Mouse (Mus musculus) kidney, adult 11 months (tissue): ENCODE data around the gene Hmgcs2.

Experiments
- DNase-seq: peaks from one replicate; pipeline ENCODE4 v3.0.0; 2022

Gene Hmgcs2

DNA sequence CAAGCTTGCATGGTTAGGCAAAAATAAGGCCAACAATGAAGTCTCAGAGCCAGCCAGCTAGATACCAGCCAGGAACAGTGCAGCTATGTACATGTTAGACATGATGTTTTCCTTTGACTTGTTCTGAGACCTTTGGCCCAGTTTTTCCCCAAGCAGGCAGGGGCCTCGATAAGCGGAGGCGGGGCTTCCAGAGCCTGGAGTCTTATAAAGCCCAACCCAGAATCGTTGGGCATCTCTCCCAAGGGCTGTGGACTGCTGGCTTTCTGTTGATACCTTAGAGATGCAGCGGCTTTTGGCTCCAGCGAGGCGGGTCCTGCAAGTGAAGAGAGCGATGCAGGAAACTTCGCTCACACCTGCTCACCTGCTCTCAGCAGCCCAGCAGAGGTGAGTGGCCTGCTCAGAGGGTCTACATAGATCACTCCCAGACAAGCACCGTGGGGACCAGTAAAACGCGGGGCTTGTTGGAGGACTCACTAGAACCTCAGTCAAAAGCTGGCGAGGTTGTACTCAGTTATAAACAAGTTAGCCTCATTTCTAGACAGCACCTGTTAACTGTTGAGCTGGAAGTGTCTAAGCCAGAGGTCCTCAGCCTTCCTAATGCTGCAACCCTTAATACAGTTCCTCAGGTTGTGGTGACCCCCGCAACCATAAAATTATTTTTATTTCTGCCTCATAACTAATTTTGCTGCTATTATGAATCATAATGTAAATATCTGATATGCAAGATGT, at the start of gene Hmgcs2:
TSS of gene Hmgcs2 (plus strand) at position 232 of the 729 bp plus-strand sequence.
- DNase-seq, result peak; percentile 53

DNA sequence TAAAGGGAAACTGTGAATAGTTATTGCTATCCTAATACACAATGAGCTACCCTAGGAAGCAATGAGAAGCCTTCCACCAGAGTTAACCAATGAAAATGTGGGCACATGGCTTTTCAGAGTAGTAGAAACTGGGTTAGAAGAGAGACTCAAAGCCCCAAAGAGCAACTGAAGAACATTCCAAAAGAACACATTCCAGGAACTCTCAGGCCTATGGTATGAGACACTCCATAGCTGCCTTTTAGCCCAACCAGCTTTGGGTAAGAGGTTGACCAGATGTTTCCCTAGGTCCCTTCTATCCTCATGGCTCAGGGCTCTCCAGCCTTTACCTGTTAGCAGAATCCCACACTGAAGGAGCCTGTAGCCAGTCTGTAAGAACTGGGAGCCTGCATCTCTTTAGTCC, 46.7 kb upstream of the Hmgcs2 start:
- no peak for DNase-seq

DNA sequence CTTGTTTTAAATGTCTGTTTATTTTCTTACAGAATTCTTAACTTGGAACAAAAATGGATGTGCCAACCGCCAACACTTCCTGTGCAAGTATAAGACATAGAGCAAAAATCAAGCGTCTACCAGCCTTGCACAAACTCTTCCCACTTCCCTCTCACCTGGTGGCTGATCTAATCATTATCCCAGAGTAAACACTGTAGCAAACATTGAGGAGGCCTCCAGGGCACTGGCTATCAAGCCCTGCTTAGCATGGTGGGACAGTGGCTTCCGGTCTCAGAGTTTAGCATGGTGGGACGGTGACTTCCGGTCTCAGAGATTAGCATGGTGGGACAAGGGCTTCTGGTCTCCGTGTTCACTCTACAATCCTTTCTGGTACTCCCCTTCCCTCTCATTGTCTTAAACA, 44.0 kb upstream of the Hmgcs2 start:
- DNase-seq, result no peak

DNA sequence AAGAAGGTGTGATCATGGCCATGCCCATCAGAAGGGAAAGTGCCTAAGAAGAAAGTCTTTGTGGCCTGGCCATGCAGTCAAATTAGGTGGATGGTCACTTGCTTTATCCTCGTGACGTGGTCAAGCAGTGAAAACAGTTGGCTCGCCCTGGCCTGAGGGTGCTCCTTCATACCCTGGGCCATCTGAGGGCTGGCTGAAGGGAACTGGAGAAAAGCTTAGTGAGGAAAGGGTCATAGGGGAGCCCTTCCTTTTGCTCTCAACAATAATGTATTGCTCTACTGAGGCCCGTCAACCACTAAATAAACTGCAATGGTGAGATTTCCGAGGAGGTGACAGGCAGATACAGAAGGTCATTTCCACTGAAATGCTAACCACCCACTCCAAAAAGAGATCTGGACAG, 43.0 kb upstream of the Hmgcs2 start:
- DNase-seq, result no peak

DNA sequence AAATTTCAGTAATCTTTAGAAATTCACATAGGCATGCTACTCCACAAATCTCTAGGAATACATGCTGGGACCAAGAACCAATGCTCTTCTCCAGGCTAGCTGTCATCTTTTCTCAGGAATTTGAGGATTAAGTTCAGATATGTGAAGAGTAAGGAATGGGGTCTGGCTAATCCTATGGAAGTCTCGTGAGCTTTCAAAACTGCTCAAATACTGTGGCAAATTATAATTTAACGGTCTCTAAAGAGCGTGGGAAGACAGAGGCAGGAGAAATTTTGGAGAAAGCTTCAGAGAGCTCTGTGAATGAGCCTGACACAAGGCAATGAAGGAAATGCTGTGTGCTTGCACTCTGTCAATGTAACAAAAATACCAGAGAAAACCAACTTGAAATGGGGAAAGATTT, 42.1 kb upstream of the Hmgcs2 start:
- no peak for DNase-seq

DNA sequence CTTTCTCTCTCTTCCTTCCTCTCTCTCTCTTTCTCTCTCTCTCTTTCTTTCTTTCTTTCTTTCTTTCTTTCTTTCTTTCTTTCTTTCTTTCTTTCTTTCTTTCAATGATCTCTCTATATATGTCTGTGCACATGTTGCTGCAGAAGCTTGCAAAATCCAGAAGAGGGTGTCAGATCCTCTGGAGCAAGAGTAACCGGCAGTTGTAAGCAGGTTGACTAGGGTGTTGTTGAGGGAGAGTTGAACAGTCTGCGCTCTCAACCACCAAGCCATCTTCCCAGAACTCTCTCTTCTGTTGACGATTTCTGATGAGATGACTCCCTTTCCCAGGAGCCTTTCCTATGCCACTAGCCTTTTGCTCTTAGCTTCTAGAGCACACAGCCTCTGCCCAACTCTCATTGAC, 38.2 kb upstream of the Hmgcs2 start:
- no peak for DNase-seq

DNA sequence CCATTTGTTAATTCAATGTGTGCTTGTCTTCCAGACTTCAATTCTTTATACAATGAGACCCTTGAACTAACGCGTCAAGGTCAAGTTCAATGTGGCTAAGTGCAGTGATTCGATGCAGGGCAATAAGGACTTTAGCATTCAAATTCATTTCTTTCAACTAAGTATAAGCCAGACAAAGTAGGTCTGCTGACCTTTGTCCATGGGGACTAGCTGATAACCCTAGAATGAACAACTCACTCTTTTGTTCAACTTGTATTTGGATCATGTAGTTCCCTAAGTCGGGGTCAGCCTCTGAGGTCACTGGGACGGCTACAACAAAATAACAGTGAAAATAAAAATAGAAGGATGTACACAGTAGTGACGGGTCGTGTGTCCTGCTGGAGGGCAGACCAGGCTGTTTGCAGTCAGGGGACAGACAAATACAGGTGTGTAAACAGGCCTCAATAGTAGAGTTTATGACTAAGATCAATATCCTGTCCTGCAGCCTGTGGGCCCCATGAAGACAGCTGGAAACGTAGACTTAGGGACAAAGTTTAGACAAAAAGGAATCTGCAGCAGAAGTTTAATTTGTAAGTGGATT, 37.7 kb upstream of the Hmgcs2 start:
- no peak for DNase-seq

DNA sequence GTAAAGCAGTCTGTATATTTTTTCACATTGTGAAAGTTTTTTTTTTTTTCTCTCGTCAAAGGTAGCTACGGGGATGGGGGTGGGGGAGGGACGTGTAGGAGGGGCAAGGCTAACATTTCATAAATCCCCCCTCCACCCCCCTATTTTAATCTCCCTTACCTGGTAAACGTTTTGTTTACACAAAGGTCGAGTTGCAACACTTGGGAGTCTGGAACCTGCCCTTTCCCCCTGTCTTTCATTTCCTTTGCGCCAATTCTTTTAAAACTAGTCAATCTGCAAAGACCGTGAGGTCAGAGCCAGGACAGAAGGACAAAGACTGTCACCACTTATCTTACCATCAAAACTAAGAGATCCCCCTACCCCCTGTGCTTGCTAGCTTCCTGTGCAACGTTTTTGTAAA, 34.3 kb upstream of the Hmgcs2 start:
- no peak for DNase-seq

DNA sequence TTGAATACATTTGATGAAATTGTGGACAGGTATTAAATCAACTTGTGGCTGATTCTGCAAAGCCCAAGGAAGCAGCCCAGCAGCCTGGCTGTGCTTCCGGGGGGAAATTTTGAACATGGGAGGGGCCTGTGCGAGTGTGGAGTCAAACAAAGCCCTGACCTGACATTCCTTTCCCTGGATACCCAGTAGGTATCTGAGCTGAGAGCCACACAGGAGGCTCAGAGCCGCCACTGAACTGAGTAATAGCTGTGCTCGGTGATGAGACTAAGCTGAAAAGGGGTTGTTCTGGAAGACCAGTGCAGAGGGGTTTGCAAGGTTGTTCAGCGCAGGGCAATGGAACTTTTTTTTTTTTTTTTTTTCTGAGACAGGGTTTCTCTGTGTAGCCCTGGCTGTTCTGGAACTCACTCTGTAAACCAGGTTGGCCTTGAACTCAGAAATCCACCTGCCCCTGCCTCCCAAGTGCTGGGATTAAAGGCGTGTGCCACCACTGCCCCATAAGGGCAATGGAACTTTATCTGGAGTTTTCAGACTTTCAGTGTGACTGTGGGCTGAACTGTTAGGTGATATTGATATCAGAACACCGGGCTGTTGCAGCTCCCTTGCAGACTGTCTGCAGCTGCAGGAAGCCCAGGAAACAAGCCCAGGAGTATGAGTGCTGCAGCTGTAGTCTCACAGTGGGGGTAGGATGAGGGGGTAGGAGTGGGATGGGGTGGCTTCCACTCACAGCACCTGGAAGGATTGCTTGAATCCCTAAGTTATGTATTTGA, 33.1 kb upstream of the Hmgcs2 start:
- DNase-seq, result no peak

DNA sequence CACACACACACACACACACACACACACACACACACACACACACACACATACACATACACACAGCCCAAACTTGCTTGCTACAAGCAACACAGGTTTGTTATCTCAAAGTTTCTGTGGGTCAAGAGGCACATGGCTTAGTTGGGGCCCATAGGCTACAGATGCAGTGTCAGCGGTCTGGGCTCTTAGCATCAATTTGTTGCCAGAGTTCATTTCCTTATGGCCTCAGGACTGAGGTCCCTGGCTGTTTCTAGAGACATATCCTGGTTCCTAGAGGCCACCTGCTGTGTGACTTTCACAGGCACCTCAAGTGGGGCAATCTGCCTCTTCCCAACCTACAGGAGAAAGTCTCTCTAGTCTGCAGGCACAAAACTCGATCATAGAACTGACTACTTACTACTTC, 30.9 kb upstream of the Hmgcs2 start:
- DNase-seq, result no peak

DNA sequence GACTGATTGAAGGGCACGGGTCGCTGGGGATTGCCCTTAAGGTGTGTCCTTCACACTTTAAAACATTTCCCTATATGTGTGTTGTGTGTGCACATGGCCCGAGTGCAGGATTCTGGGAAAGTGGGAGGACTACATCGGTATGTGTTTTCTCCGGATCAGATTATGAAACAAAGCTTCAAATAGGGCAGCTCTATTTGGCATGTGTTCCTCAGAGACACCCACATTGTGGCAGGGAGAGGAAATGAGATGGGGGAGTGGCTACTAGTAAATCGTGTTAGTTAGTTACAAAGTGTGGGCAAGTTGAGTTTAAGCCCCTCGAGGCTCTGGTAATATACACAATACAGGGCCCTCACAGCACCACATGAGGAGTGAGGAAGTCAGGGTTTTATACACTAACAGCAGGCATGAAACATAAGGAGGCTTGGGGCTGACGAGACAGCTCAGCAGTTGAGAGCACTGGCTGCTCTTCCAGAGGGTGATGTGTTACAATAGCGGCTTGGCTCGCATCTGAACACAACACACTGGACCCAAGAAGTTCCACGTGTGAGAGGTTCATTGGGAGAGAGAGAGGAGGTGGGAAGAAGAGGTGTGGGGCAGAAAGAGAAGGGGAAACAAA, 30.3 kb upstream of the Hmgcs2 start:
- DNase-seq, result no peak

DNA sequence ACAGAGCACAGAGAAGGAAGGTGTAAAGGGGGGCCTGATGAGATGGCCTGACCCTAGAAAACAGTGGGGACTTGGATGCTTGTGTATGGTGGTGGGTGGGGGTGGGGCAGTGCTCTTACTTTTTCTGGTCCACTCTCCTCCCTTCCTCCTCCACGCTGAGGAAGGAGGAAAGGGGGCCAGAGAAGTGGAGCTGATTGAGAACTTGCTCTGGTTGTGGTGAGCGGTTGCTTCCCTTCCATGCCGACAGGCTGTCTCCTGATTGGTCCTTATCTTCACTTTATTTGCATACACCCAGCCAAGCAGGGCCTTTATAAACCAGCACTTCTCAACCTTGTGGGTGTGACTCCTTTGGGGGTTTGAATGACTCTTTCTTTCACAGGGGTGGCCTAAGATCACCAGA, 26.2 kb upstream of the Hmgcs2 start:
- DNase-seq, result no peak

DNA sequence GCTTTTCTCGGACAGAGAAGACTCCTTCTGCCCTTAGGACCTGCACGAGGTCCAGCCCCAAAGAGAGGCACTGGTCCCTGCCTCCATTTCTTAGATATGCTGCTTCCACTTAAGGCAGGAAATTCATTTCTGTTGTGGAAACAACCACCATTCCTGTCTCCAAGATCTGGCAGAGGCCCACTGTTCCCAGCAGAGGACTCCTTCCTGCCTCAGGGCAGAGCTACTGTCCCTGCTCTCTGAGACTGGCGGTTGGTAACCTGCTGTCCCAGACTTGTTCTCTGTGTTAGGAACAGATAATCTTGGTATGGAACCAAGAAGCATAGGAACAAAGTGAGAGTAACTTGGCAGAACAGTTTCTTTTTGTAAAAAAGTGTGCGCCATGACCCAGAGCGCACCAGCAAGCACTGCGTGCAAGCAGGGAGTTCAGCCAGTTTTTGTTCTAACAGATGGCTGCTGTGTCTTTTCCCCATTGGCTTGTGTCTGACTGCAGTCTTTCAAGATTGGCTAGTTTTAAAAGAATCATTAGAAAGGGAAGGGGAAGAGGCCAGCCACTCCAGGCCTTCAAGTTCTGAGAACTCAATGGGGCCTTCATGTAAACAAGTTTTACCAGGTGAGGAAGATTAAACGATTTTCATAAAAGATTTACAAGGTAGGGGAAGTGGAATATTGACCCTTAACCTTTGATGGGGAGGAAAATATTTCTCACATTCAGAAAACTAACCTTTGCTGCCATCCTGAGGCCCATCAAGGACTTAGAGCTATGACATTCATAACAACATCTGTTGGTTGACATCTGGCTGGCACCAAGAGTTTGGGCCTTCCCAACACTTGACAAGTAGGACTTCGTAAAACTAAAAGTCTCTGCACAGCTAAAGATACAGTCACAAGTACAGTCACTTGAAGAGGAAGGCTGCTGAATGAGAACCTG, 25.3 kb upstream of the Hmgcs2 start:
- DNase-seq, result no peak

DNA sequence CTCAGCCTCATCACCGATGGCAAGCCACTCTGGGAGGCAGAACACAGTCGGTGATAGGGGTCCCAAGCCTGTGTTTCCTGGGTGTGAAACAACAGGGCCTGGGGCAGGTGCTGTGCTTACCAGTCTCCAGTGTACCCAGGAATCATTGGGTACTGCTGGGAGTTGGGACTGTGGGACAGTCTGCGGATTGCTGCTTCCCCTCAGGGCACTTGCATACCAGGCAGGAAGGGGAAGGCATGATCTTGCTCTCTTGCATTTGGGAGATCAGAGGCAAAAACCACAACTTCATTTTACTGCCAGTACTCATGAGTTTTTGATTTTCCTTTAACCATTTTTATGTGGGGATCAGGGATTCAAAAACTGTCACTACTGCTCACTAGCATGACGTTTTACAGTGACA, 21.5 kb upstream of the Hmgcs2 start:
- DNase-seq, result no peak

DNA sequence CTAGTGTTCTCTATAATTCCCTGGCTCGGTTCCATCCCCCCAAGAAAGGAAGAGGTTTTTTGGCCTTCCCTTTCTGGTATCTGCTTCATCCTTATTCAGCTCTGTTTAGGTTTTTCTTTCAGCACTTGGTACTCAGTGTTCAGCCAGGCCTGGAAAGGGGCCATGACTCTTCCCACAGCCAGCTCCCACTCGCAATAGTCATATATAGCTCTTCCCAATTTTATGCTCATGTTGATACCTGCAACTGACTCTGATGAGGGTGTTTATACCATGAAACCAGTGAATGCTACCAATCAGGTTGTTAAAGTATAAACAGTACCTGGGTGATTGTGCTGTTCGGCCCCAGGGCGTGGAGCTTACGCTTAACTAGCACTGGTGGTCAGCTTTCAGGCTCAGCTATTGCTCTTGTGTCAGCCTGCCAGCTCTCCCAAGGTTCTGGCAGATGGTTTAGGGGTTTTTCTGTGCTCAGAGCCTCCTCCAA, 20.9 kb upstream of the Hmgcs2 start:
- no peak for DNase-seq

DNA sequence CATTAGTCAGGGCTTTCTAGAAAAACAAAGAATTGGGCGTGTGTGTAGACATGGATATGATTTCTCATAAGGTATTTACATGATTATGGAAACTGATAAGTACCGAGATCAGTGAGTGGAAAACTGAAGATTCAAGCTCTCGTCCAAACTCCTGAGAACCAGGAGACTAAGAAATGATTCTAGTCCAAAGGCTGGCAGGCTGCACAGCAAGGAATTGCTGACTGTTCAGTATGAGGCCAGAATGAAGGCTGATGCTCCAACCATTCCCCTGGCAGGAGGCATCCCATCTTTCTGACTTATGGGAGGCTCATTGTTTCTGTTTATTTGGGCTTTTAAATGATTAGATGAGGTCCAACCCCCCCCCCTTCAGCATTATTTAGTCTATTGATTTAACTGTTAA, 19.7 kb upstream of the Hmgcs2 start:
- DNase-seq, result peak; percentile 31

DNA sequence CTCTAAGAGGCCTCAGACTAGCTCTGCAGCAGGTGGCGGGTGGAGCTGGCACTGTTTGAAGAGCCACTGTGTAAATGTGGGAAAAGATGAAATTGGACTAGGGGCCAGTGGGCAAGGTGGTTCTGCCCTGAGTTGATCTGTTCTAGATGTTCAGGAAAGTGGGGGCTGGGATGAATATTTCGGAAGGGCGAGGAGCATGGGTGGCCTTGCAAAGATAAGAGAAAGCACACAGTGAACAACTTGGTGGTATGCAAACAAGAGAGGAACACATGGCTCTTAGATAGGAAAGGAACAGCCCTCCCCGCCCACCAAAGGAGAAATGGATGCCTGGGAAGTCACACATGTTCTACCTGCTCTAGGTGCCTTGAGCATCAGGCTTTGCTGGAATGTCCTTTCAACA, 18.8 kb upstream of the Hmgcs2 start:
- no peak for DNase-seq

DNA sequence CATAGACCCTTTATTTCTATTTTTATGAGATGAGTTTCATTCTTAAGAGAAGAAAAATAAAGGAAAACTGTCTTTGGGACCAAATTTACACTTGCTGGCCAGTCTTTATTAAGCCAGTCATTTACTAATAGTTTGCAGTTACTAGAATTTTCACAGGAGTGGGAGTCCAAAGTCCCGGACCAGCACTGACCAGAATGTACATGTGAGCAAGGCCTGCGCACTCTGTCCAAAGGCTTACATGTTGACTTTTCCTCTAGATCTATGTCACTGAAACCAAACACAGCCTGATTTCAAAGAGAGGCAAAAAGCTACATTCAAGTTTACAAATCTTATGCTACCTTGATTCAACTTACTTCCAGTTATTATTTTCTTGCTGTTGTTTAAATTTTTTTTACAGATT, 18.1 kb upstream of the Hmgcs2 start:
- DNase-seq, result peak; percentile 73

DNA sequence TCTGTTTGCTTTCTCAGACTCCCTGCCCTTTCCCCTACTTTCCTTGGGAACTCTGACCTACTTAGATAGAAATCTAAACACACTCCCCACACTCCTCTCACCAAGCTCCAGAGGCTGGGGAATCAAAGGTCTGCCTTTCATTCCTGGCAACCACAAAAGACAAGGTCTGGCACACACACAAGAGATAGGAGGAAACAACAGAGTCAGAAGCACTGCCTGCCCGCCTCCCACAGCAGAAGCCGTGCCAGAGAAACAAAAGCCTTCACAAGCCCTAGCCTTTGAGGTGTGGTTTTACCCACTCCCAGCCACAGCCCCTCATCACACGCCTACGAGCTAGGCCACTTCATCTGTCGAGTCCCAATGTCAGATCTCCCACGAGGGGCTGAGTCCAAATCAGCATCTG, 13.0 kb upstream of the Hmgcs2 start:
- peak; percentile 75 for DNase-seq

DNA sequence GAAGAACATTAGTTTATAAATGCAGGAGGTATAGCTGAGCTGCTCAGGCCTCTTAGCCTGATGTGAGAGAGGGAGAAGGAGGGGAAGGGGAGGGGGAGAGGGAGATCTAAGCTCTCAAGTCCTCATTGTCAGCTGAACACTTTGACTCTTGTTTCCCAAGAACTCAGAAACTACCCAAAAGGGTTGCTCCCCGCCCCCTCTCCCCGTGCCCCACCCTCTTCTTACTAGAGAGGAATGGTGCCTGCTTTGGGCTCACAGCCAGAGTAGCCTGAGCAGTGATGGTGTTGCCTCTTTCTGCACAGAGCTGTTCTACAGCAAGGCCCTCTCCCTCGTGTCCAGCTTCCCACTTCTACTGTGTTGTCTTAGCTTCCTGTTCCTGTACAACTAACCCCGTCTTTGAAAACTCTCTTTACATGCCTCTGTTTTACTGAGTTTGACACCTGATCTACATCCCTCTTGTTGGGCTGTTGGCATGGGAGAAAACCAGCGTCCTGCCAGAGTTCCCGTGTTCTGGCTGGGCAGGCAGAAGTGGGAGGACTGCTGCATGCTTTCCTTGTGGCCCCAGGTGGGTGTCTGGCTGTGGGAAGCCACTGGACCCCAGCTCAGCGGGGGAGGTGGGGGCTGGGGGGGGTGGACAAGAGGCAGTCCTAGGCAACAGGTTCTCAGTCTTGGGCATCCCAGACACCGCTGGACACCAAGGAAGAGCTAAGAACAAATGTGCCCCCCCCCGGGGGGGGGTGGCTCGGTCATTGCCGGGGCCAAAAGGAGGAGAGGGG, 6.4 kb upstream of the Hmgcs2 start:
- DNase-seq, result no peak

DNA sequence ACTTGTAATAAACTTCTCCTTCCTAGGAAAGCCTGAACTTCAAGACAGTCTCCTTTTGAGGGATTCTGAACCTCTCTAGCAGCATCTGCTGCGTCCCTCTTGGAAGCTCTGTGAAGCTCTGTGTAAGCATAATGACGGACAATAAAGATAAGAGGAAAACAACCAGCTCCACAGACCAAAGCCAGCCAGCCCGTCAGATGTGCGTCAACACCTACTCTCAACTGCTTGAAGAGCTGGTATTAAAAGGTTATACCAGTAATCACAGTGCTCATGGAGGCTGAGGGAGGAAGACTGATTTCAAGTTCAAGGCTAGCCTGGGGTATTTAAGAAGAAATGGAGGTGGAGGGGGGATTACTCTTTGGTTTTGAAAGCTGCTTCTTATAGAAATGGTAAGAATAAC, 553 bp upstream of the Hmgcs2 start:
- DNase-seq, result no peak
